Mouse (Mus musculus) thymus, adult 2 months (tissue): ENCODE results near the gene Med9.

Experiments used
- CTCF ChIP-seq: fragments of 200-500 bp; IDR thresholded peaks from 2 replicates; pipeline ENCODE4 v1.5.1; 2012; ENCODE audit warnings: mild to moderate bottlenecking, control low read depth, low read length, moderate library complexity, borderline replicate concordance; ENCODE audit not compliant: control insufficient read depth, poor library complexity, insufficient read depth; ENCODE audit errors: extremely low read depth
- POLR2A ChIP-seq: fragments of 200-500 bp; IDR thresholded peaks from 2 replicates; pipeline ENCODE4 v1.6.1; 2012; ENCODE audit warnings: mild to moderate bottlenecking, low read length, control low read depth, moderate library complexity; ENCODE audit not compliant: control insufficient read depth, poor library complexity, insufficient read depth; ENCODE audit errors: extremely low read depth

DNA sequence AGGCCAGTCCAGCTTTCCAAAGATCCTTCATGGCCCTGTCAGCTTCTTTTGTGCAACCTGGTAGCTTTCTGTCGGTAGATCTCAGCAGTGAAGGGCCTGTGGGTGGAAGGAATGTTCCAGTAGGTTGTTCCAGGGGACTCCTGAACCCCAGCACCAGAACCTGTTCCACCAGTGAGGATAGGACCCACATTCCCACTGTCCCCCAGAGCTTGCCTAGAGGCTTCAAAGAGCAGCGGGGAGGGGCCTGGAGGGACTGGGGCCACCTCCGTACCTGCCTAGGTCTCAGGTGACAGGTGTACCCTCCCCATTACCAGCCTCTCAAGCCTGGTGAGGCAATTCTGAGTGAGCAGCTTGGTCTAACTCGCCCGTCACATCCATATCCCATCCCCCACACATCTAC lies 22.8 kb downstream of the Med9 start:
- TF ChIP-seq POLR2A (no peak), CTCF (no peak)
